In genomic region chr11:54254114-54254513, GRCm38 (mm10) we compare ENCODE assay signal across 11 mouse cellular contexts. TPM values are rescaled to one million over a fixed set of nuclear protein-coding genes. Genes with fewer than 3 reads are reported as not detected.
DNase-seq lines count a peak whose midpoint lies in the region; ATAC-seq and TF ChIP-seq lines count a peak whose summit lies in the region.
"Had no signal": no experiment of that assay in that cellular context is flagged by ENCODE, and none has a peak within 500 bp of the region (broad histone marks: within the 10 kb centered on the region; RNA-seq: fewer than 3 reads in every experiment).

No protein-coding gene starts in this region.

- TF ChIP-seq CTCF in forebrain, postnatal 0 days (IDR thresholded peaks at IDR 0.05; ENCODE audit: low read depth) = peak; percentile 40
- no peak for TF ChIP-seq CTCF in spleen, adult 2 months (IDR thresholded peaks at IDR 0.05; ENCODE audit: extremely low read depth, insufficient read depth, insufficient read length, insufficient replicate concordance)

- no peak for TF ChIP-seq POLR2A in spleen, adult 2 months (IDR thresholded peaks at IDR 0.05; ENCODE audit: low read depth, low read length)

- H3K27ac ChIP-seq in forebrain, postnatal 0 days (ENCODE audit: low read depth, low read length) = no peak overlapping the region
- H3K27ac ChIP-seq in forebrain, embryonic 15.5 days (replicated peaks) = no peak overlapping the region
- no peak overlapping the region for H3K27ac ChIP-seq in spleen, adult 2 months (ENCODE audit: insufficient read depth, low read length)
- no peak overlapping the region for H3K27ac ChIP-seq in forebrain, embryonic 11.5 days (ENCODE audit: low read depth, low read length)

- no peaks in the 10 kb centered on the region for H3K27me3 ChIP-seq in forebrain, postnatal 0 days (ENCODE audit: insufficient read depth, low read length)
- no peaks in the 10 kb centered on the region for H3K27me3 ChIP-seq in forebrain, embryonic 15.5 days
- no peaks in the 10 kb centered on the region for H3K27me3 ChIP-seq in spleen, adult 2 months (ENCODE audit: control insufficient read depth, insufficient read depth, low read length)
- H3K27me3 ChIP-seq in forebrain, embryonic 11.5 days (ENCODE audit: control insufficient read depth, insufficient read depth, low read length) = no peaks in the 10 kb centered on the region

- no peak overlapping the region for H3K4me3 ChIP-seq in forebrain, postnatal 0 days (ENCODE audit: low read depth, low read length)
- H3K4me3 ChIP-seq in forebrain, embryonic 15.5 days = no peak overlapping the region
- no peak overlapping the region for H3K4me3 ChIP-seq in spleen, adult 2 months (ENCODE audit: extremely low read depth, insufficient read depth, insufficient read length)
- H3K4me3 ChIP-seq in forebrain, embryonic 11.5 days (ENCODE audit: low read depth, low read length) = no peak overlapping the region
- H3K4me3 ChIP-seq: erythroblast, embryonic 14.5 days had no signal

- ATAC-seq in forebrain, postnatal 0 days = no peak
- no peak for ATAC-seq in forebrain, embryonic 15.5 days (replicated peaks)
- no peak for ATAC-seq in forebrain, embryonic 11.5 days (replicated peaks; ENCODE audit: low FRiP score)

- H3K4me1 ChIP-seq in forebrain, postnatal 0 days (ENCODE audit: insufficient read depth) = no peaks in the 10 kb centered on the region
- no peaks in the 10 kb centered on the region for H3K4me1 ChIP-seq in forebrain, embryonic 15.5 days
- peaks cover 3% of the 10 kb centered on the region; the same call in 1 of the 2 replicates for H3K4me1 ChIP-seq in spleen, adult 2 months (ENCODE audit: control insufficient read depth, insufficient read depth, insufficient read length)
- H3K4me1 ChIP-seq in forebrain, embryonic 11.5 days (replicated peaks; ENCODE audit: control insufficient read depth, insufficient read depth, low read length) = no peaks in the 10 kb centered on the region

- WGBS in forebrain, postnatal 0 days = 66% methylated on average over 4 of the region's 4 CpGs
- 77% methylated on average over 4 of the region's 4 CpGs for WGBS in forebrain, embryonic 15.5 days
- WGBS in spleen, adult 2 months = 24% methylated on average over 4 of the region's 4 CpGs
- 66% methylated on average over 4 of the region's 4 CpGs for WGBS in forebrain, embryonic 11.5 days

- DNase-seq in forebrain, postnatal 0 days = no peak
- peak; percentile 7 to 14 for DNase-seq in spleen, adult 2 months (ENCODE audit: low read depth in 1 of 2, low spot score in 2 of 2)
- DNase-seq in spleen, postnatal 4 days (ENCODE audit: low spot score in 2 of 2) = no peak
- DNase-seq in forelimb bud, embryonic 11.5 days (ENCODE audit: low read depth, low spot score) = peak; percentile 5
- DNase-seq in thymus, postnatal 25 days = peak; percentile 29
- DNase-seq in forebrain, embryonic 11.5 days (ENCODE audit: low spot score) = no peak
- no peak for DNase-seq in layer of hippocampus, adult 11-12 months (ENCODE audit: low spot score)

- no peak overlapping the region for H3K4me2 ChIP-seq in forebrain, postnatal 0 days (ENCODE audit: low read depth)
- H3K4me2 ChIP-seq in forebrain, embryonic 15.5 days (replicated peaks) = no peak overlapping the region
- no peak overlapping the region for H3K4me2 ChIP-seq in forebrain, embryonic 11.5 days (ENCODE audit: low read depth, low read length, severe bottlenecking)

- no peak overlapping the region for H3K9ac ChIP-seq in forebrain, postnatal 0 days
- no peak overlapping the region for H3K9ac ChIP-seq in forebrain, embryonic 15.5 days (replicated peaks)
- H3K9ac ChIP-seq in forebrain, embryonic 11.5 days (ENCODE audit: low read length) = no peak overlapping the region

- no peaks in the 10 kb centered on the region for H3K36me3 ChIP-seq in forebrain, postnatal 0 days (ENCODE audit: insufficient read depth)
- no peaks in the 10 kb centered on the region for H3K36me3 ChIP-seq in forebrain, embryonic 15.5 days
- H3K36me3 ChIP-seq in spleen, adult 2 months (ENCODE audit: control insufficient read depth, insufficient read depth, low read length) = no peaks in the 10 kb centered on the region
- H3K36me3 ChIP-seq in forebrain, embryonic 11.5 days (ENCODE audit: control insufficient read depth, insufficient read depth, low read length) = no peaks in the 10 kb centered on the region

- H3K9me3 ChIP-seq in forebrain, postnatal 0 days (ENCODE audit: low read length) = no peaks in the 10 kb centered on the region
- no peaks in the 10 kb centered on the region for H3K9me3 ChIP-seq in forebrain, embryonic 15.5 days
- H3K9me3 ChIP-seq in forebrain, embryonic 11.5 days (ENCODE audit: control insufficient read depth, low read length) = no peaks in the 10 kb centered on the region

RNA-seq across cellular contexts. Expression of gene Csf2, which starts 4.6 kb away (rescaled TPM):
- total RNA-seq in forebrain, postnatal 0 days (2014; rRNA removed) = not detected in 2 replicates
- polyA plus RNA-seq in forebrain, postnatal 0 days (2015; fragmentation: Nextera tagmentation; extraction: Ambion mirVana) = not detected in 2 replicates
- not detected in 2 replicates for polyA plus RNA-seq in forebrain, embryonic 15.5 days (2015; fragmentation: Nextera tagmentation; extraction: Ambion mirVana)
- 0.15 TPM in 1 of 2 replicates, not detected in the other for polyA plus RNA-seq in spleen, adult 2 months (2012; rRNA removed)
- not detected in 2 replicates for polyA plus RNA-seq in forebrain, embryonic 11.5 days (2014; fragmentation: Nextera tagmentation; extraction: Ambion mirVana)
- polyA plus RNA-seq: erythroblast, embryonic 14.5 days; liver, embryonic 16.5 days had no signal

RNA-seq across cellular contexts. Expression of gene Il3, which starts 13.0 kb away (rescaled TPM):
- not detected in 2 replicates for total RNA-seq in forebrain, postnatal 0 days (2014; rRNA removed)
- not detected in 2 replicates for polyA plus RNA-seq in forebrain, postnatal 0 days (2015; fragmentation: Nextera tagmentation; extraction: Ambion mirVana)
- polyA plus RNA-seq in forebrain, embryonic 15.5 days (2015; fragmentation: Nextera tagmentation; extraction: Ambion mirVana) = not detected in 2 replicates
- not detected in 2 replicates for polyA plus RNA-seq in spleen, adult 2 months (2012; rRNA removed)
- not detected in 2 replicates for polyA plus RNA-seq in forebrain, embryonic 11.5 days (2014; fragmentation: Nextera tagmentation; extraction: Ambion mirVana)
- polyA plus RNA-seq: erythroblast, embryonic 14.5 days; intestine, embryonic 14.5 days; liver, embryonic 16.5 days had no signal

RNA-seq across cellular contexts. Expression of gene Acsl6, which starts 49.5 kb away (rescaled TPM):
- total RNA-seq in forebrain, postnatal 0 days (2014; rRNA removed) = 56.3 and 57.7 TPM in 2 replicates
- 44.7 and 48.5 TPM in 2 replicates for polyA plus RNA-seq in forebrain, postnatal 0 days (2015; fragmentation: Nextera tagmentation; extraction: Ambion mirVana)
- 37.2 and 37.5 TPM in 2 replicates for polyA plus RNA-seq in forebrain, embryonic 15.5 days (2015; fragmentation: Nextera tagmentation; extraction: Ambion mirVana)
- polyA plus RNA-seq in spleen, adult 2 months (2012; rRNA removed) = 1.1 and 1.3 TPM in 2 replicates
- 16.7 and 17.9 TPM in 2 replicates for polyA plus RNA-seq in forebrain, embryonic 11.5 days (2014; fragmentation: Nextera tagmentation; extraction: Ambion mirVana)

Comparison
In these comparisons a context has a peak if more than half of its experiments do, and no peak if none do; other contexts are left out.
1. DNase-seq: peak in spleen, adult 2 months (2 of 2), forelimb bud, embryonic 11.5 days (single experiment) and thymus, postnatal 25 days (single experiment); none in forebrain, postnatal 0 days (single experiment), spleen, postnatal 4 days (0 of 2), forebrain, embryonic 11.5 days (single experiment) and layer of hippocampus, adult 11-12 months (single experiment).